Mouse (Mus musculus) left cerebral cortex, postnatal 10 days (tissue): ENCODE data around the gene Gnmt. TPM values are rescaled to one million over a fixed set of nuclear protein-coding genes. Genes with fewer than 3 reads are reported as not detected.

ENCODE experiments used
- DNase-seq, 2 experiments: peaks; one replicate each; pipeline ENCODE4 v3.0.0; 2021 to 2022; ENCODE audit warnings: low spot score in 2 of 2, mixed read lengths in 1 of 2; ENCODE audit errors: extremely low spot score in 1 of 2
- intact Hi-C: fragments of 180-260 bp; cut with DNase I; formaldehyde crosslinking; loops from one replicate; pipeline ENCODE4 v1.15.1; 2025
- total RNA-seq, 2 experiments: library from RNA; stranded (reverse); gene quantifications; 2 replicates each; pipeline ENCODE4 v1.2.3; 2021

Gnmt gene
- total RNA-seq, 2 experiments from 2014 or later = 0.69 TPM; not detected in 1

- intact Hi-C loops = no loop called here
- peak; percentile 97 to 99 for DNase-seq
Measured at GRCm38 (mm10) chr17:46680760-46681373, 48.1 kb downstream of the Gnmt start, which contains the start of gene Klhdc3. Gene Klhdc3, minus strand, starts transcription at chr17:46680914.

- intact Hi-C loops = no loop called here
- DNase-seq = peak in 1 of 2 experiments; percentile 79
Measured at GRCm38 (mm10) chr17:46679843-46680759, 48.9 kb downstream of the Gnmt start.

- intact Hi-C loops = no loop called here
- no peak for DNase-seq
Measured at GRCm38 (mm10) chr17:46678911-46679310, 50.1 kb downstream of the Gnmt start.

- intact Hi-C loops = no loop called here
- DNase-seq = no peak
Measured at GRCm38 (mm10) chr17:46678416-46678815, 50.6 kb downstream of the Gnmt start, which contains the start of gene Mea1. Gene Mea1, plus strand, starts transcription at chr17:46678793.

Other genes with a start within 250 kb of the Gnmt start
- gene Ttbk1, start 241.5 kb downstream of the Gnmt start, total RNA-seq = 100 to 1,000 TPM; 115 to 117 TPM
- 1 to 10 TPM; 6.0 to 6.2 TPM for gene Dnph1, start 232.5 kb downstream of the Gnmt start, total RNA-seq
- 10 to 100 TPM; 41.7 to 43.5 TPM for gene Cul9, start 182.8 kb downstream of the Gnmt start, total RNA-seq
- 10 to 100 TPM; 39.9 to 44.9 TPM for gene Srf, start 173.0 kb downstream of the Gnmt start, total RNA-seq
- gene Ptk7, start 99.7 kb downstream of the Gnmt start, total RNA-seq = 10 to 100 TPM; 18.5 to 18.8 TPM
- 10 to 100 TPM; 14.7 to 15.0 TPM for gene Klc4, start 83.1 kb downstream of the Gnmt start, total RNA-seq
- 10 to 100 TPM; 44.6 to 50.5 TPM for gene Mrpl2, start 82.9 kb downstream of the Gnmt start, total RNA-seq
- 10 to 100 TPM; 39.3 to 46.5 TPM for gene Cul7, start 78.8 kb downstream of the Gnmt start, total RNA-seq
- gene Rrp36, start 54.8 kb downstream of the Gnmt start, total RNA-seq = 10 to 100 TPM; 14.8 to 19.3 TPM
- gene Mea1, start 50.4 kb downstream of the Gnmt start, total RNA-seq = 100 to 1,000 TPM; 124 to 130 TPM
- 100 to 1,000 TPM; 175 to 180 TPM for gene Klhdc3, start 48.3 kb downstream of the Gnmt start, total RNA-seq
- 10 to 100 TPM; 96.4 to 98.5 TPM for gene Ppp2r5d, start 24.1 kb downstream of the Gnmt start, total RNA-seq
- 10 to 100 TPM; 28.9 to 29.4 TPM for gene Pex6, start 17.7 kb downstream of the Gnmt start, total RNA-seq
- 10 to 100 TPM; 50.9 to 53.7 TPM for gene Cnpy3, start 23.0 kb upstream of the Gnmt start, total RNA-seq
- not detected for gene Ptcra, start 34.5 kb upstream of the Gnmt start, total RNA-seq
- gene 2310039H08Rik, start 43.5 kb upstream of the Gnmt start, total RNA-seq = 10 to 100 TPM; 13.4 to 14.5 TPM
- 10 to 100 TPM; 46.5 to 52.7 TPM for gene Rpl7l1, start 53.5 kb upstream of the Gnmt start, total RNA-seq
- gene Bicral, start 129.3 kb upstream of the Gnmt start, total RNA-seq = 10 to 100 TPM; 36.5 to 36.6 TPM
- 10 to 100 TPM; 29.9 to 37.5 TPM for gene Tbcc, start 161.5 kb upstream of the Gnmt start, total RNA-seq
- not detected for gene Prph2, start 181.3 kb upstream of the Gnmt start, total RNA-seq